Mouse (Mus musculus) urinary bladder, postnatal 36 days (tissue): ENCODE data around the gene Spin2-ps6.
"Not testable (repeated sequence)": the region's sequence is repeated elsewhere in the genome, so short reads cannot be mapped to it uniquely, and the experiment has no call there.

Source experiments
- DNase-seq, 2 experiments: peaks; one replicate each; pipeline ENCODE4 v3.0.0; 2022; ENCODE audit warnings: low spot score in 2 of 2, mixed read lengths in 1 of 2

Spin2-ps6 gene

DNA sequence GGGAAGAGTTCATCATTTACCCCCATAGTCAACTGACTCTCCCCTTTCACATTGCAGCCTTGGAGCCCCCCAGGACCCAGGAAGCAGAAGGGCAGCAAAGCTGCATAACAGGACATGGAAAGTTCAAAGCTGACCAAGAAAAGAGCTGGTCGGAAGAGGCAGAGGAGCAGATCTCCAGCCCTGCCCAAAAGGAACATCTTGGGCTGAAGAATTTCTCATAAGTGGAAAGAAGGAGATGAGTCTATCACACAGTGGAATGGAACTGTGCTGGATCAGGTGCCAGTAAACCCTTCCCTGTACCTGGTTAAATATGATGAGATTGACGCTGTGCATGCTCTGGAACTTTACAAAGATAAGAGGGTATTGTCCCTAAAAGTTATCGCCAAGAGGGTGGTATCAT, at the start of gene Spin2-ps6:
TSS of gene Spin2-ps6 (plus strand) at position 301 of the 400 bp plus-strand sequence.
- not testable (repeated sequence) for DNase-seq
